Mouse (Mus musculus) megakaryocyte-erythroid progenitor cell, adult 5-6 weeks (primary cell): ENCODE data around the gene Ccdc15. TPM values are rescaled to one million over a fixed set of nuclear protein-coding genes. Genes with fewer than 3 reads are reported as not detected.
A peak's percentile ranks its signal among the peaks of the same experiment; 100 is the strongest.

Source experiments
- ATAC-seq: replicated peaks from 2 replicates; pipeline ENCODE4 v1.8.0; 2016; ENCODE audit warnings: mild to moderate bottlenecking, inconsistent platforms; ENCODE audit not compliant: severe bottlenecking, poor library complexity, low FRiP score, low TSS enrichment
- total RNA-seq, 2 experiments: library from RNA; stranded (forward) in 1 of 2; stranded (reverse) in 1 of 2; fragments of 200-1000, 215-1000 nt in 1 of 2; fragments of >200 nt in 1 of 2; fragmentation: Nextera tagmentation in 1 of 2; gene quantifications; 2 replicates each; pipeline ENCODE4 v1.2.3; 2014 to 2017

Ccdc15 gene
- total RNA-seq, 2 experiments from 2014 or later = 12.8 to 22.3 TPM

DNA sequence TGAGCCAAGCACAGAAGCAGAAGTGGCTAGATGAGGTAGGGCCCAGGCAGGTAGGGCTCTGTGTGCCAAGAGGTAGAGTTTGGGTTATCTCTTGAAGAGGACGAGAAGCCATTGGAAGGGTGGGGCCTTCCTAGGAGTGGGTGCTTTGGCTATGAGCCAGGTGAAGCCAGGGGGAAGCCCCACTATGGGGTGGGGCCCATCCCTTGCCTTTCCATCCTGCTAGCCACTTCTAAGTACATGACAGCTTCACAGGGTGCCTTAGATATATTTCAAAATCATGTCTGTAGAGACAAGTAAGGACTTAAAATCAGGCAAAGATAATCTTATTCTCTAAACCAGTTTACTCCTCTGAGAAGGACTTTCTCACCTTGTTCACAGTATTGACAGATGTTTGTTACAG is 103.6 kb downstream of the Ccdc15 start:
- ATAC-seq = no peak

DNA sequence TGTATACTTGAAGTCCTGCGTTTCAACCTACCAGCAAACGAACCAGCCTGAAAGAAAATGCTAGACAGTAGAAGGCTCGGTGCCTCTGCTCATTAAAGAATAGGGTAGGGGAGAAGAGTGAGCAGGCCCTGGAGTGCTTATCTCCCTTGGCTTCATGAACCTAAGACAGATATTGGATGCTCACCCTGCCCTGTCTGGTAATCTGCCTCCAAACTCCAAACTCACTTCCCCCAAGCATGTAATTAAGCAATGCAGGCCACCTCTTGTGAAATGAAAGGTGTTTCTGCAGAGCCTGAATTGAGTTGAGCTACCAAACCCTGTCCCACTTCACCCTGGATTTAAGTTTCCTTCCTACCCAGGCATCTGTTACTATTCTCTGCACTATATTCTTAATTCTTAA is 105.5 kb downstream of the Ccdc15 start:
- no peak for ATAC-seq

GRCm38 (mm10) chr9:37235951-37236737 is 112.1 kb downstream of the Ccdc15 start:
- no peak for ATAC-seq

GRCm38 (mm10) chr9:37232201-37233195 is 115.7 kb downstream of the Ccdc15 start:
- ATAC-seq = no peak

DNA sequence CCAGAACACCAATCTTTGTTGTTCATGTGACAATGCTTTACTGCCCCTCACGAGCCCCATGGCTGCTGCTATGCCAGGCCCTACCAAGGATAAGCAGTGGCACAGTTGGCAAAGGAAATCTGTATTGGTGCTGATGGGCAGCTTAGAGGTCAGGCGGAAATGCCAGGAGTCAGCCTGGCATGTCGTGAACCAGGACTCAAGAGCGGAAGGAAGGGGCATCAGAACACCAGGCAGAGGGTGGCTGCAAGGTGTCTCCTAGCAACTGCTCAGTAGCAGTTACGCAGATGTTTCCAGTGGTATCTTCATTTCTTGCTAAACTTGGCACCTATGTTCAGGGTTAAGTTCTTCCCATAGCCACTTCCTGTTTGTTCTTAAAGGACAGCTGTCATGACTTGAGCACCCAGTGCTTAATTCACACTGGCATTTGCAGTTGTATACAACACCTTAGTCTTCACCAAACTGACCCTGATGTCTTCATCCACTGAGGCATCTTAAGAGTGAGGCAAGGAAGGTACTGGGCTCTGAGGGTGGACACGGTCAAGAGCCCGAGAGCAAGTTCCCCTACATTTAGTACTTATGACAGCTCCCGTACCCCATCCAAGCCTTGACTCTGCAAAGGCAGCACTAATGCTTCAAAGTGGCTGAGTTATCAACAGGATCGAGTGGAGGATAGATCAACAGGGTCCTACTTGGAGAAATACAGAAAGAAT is 117.6 kb downstream of the Ccdc15 start:
- ATAC-seq = no peak

GRCm38 (mm10) chr9:37229880-37230325 is 118.3 kb downstream of the Ccdc15 start:
- peak; percentile 80 for ATAC-seq

Other genes starting within 250 kb of the Ccdc15 start
- gene Pknox2, start 201.0 kb downstream of the Ccdc15 start, total RNA-seq (2014; fragmentation: Nextera tagmentation) = not detected in 2 replicates
- not detected in 2 replicates for gene Pknox2, start 201.0 kb downstream of the Ccdc15 start, total RNA-seq (2017)
- gene Tmem218, start 140.2 kb downstream of the Ccdc15 start, total RNA-seq (2014; fragmentation: Nextera tagmentation) = 3.4 and 4.7 TPM in 2 replicates
- 2.8 and 3.3 TPM in 2 replicates for gene Tmem218, start 140.2 kb downstream of the Ccdc15 start, total RNA-seq (2017)
- gene Slc37a2, start 92.7 kb downstream of the Ccdc15 start, total RNA-seq (2014; fragmentation: Nextera tagmentation) = 1.3 TPM in 1 of 2 replicates, not detected in the other
- gene Slc37a2, start 92.7 kb downstream of the Ccdc15 start, total RNA-seq (2017) = 0.11 and 0.23 TPM in 2 replicates
- 0.70 TPM in 1 of 2 replicates, not detected in the other for gene Hepacam, start 18.9 kb upstream of the Ccdc15 start, total RNA-seq (2014; fragmentation: Nextera tagmentation)
- gene Hepacam, start 18.9 kb upstream of the Ccdc15 start, total RNA-seq (2017) = not detected in 2 replicates
- 0.33 TPM in 1 of 2 replicates, not detected in the other for gene Robo4, start 53.5 kb upstream of the Ccdc15 start, total RNA-seq (2014; fragmentation: Nextera tagmentation)
- gene Robo4, start 53.5 kb upstream of the Ccdc15 start, total RNA-seq (2017) = 0.61 TPM in 1 of 2 replicates, not detected in the other
- 3.6 and 4.1 TPM in 2 replicates for gene Robo3, start 84.8 kb upstream of the Ccdc15 start, total RNA-seq (2014; fragmentation: Nextera tagmentation)
- gene Robo3, start 84.8 kb upstream of the Ccdc15 start, total RNA-seq (2017) = 1.1 and 1.3 TPM in 2 replicates
- gene Msantd2, start 140.9 kb upstream of the Ccdc15 start, total RNA-seq (2014; fragmentation: Nextera tagmentation) = 15.0 and 36.3 TPM in 2 replicates
- 17.1 and 21.6 TPM in 2 replicates for gene Msantd2, start 140.9 kb upstream of the Ccdc15 start, total RNA-seq (2017)
- gene Esam, start 179.6 kb upstream of the Ccdc15 start, total RNA-seq (2014; fragmentation: Nextera tagmentation) = 0.45 TPM in 1 of 2 replicates, not detected in the other
- 2.1 and 4.5 TPM in 2 replicates for gene Esam, start 179.6 kb upstream of the Ccdc15 start, total RNA-seq (2017)
- gene Vsig2, start 190.8 kb upstream of the Ccdc15 start, total RNA-seq (2014; fragmentation: Nextera tagmentation) = not detected in 2 replicates
- not detected in 2 replicates for gene Vsig2, start 190.8 kb upstream of the Ccdc15 start, total RNA-seq (2017)
- gene Nrgn, start 204.5 kb upstream of the Ccdc15 start, total RNA-seq (2014; fragmentation: Nextera tagmentation) = 16.8 and 21.8 TPM in 2 replicates
- 7.1 and 8.3 TPM in 2 replicates for gene Nrgn, start 204.5 kb upstream of the Ccdc15 start, total RNA-seq (2017)
- gene Siae, start 207.3 kb upstream of the Ccdc15 start, total RNA-seq (2014; fragmentation: Nextera tagmentation) = 15.3 and 16.8 TPM in 2 replicates
- 9.6 and 11.3 TPM in 2 replicates for gene Siae, start 207.3 kb upstream of the Ccdc15 start, total RNA-seq (2017)